Mouse (Mus musculus): Measurements from ENCODE around the gene Arfip2. TPM values are rescaled to one million over a fixed set of nuclear protein-coding genes. Genes with fewer than 3 reads are reported as not detected.
A peak's percentile ranks its signal among the peaks of the same experiment; 100 is the strongest.

The Arfip2 gene
- total RNA-seq, 2 experiments from 2014 or later, result 54.7 to 57.4 TPM

GRCm38 (mm10) chr7:105616561-105616960 is 23.7 kb downstream of the Arfip2 start:
- no peak for DNase-seq (ENCODE audit: low spot score in 2 of 2)

- no peak for DNase-seq (ENCODE audit: low spot score in 2 of 2)
These were observed 24.5 kb downstream of the Arfip2 start for GRCm38 (mm10) chr7:105615720-105616119.

GRCm38 (mm10) chr7:105614400-105614799 is 25.8 kb downstream of the Arfip2 start:
- no peak for DNase-seq (ENCODE audit: low spot score in 2 of 2)

- no peak for DNase-seq (ENCODE audit: low spot score in 2 of 2)
These were observed 28.4 kb downstream of the Arfip2 start for GRCm38 (mm10) chr7:105611767-105612166.

GRCm38 (mm10) chr7:105608467-105608866 is 31.7 kb downstream of the Arfip2 start:
- DNase-seq (ENCODE audit: low spot score in 2 of 2), result no peak

GRCm38 (mm10) chr7:105602860-105603623 is 37.2 kb downstream of the Arfip2 start:
- DNase-seq (ENCODE audit: low spot score in 2 of 2), result peak; percentile 62

GRCm38 (mm10) chr7:105590097-105590496 is 50.1 kb downstream of the Arfip2 start:
- no peak for DNase-seq (ENCODE audit: low spot score in 2 of 2)

GRCm38 (mm10) chr7:105588325-105588912 is 51.8 kb downstream of the Arfip2 start:
- no peak for DNase-seq (ENCODE audit: low spot score in 2 of 2)

Other genes starting within 250 kb of the Arfip2 start
- 10 to 100 TPM; 25.6 to 26.9 TPM for gene Fam160a2, start 240.4 kb downstream of the Arfip2 start, total RNA-seq (2021)
- not detected for gene Cnga4, start 235.8 kb downstream of the Arfip2 start, total RNA-seq (2021)
- gene Cckbr, start 214.7 kb downstream of the Arfip2 start, total RNA-seq (2021), result not detected
- 10 to 100 TPM; 53.5 to 63.7 TPM for gene Cavin3, start 158.1 kb downstream of the Arfip2 start, total RNA-seq (2021)
- gene Smpd1, start 86.1 kb downstream of the Arfip2 start, total RNA-seq (2021), result 10 to 100 TPM; 50.3 to 54.5 TPM
- 10 to 100 TPM; 14.3 to 15.7 TPM for gene Apbb1, start 58.8 kb downstream of the Arfip2 start, total RNA-seq (2021)
- under 1 TPM; 0.38 to 0.66 TPM for gene Hpx, start 40.3 kb downstream of the Arfip2 start, total RNA-seq (2021)
- 10 to 100 TPM; 25.0 to 31.6 TPM for gene Trim3, start 6.8 kb downstream of the Arfip2 start, total RNA-seq (2021)
- gene Timm10b, start 360 bp downstream of the Arfip2 start, total RNA-seq (2021), result 10 to 100 TPM; 83.2 to 98.0 TPM
- gene Gm45799, start 136 bp upstream of the Arfip2 start, total RNA-seq (2021), result 1 to 10 TPM; 5.1 to 7.2 TPM
- gene Dnhd1, start 10.4 kb upstream of the Arfip2 start, total RNA-seq (2021), result 1 to 10 TPM; 2.3 to 2.9 TPM
- 100 to 1,000 TPM; 121 to 142 TPM for gene Ilk, start 96.2 kb upstream of the Arfip2 start, total RNA-seq (2021)
- gene Rrp8, start 97.0 kb upstream of the Arfip2 start, total RNA-seq (2021), result 10 to 100 TPM; 21.5 to 25.0 TPM
- gene Taf10, start 103.9 kb upstream of the Arfip2 start, total RNA-seq (2021), result 100 to 1,000 TPM; 206 to 214 TPM
- gene Tpp1, start 111.8 kb upstream of the Arfip2 start, total RNA-seq (2021), result 100 to 1,000 TPM in 1 of 2 experiments, 10 to 100 TPM in 1; 91.0 to 112 TPM
- gene Dchs1, start 147.2 kb upstream of the Arfip2 start, total RNA-seq (2021), result 1 to 10 TPM; 4.5 to 4.6 TPM
- 100 to 1,000 TPM; 155 to 199 TPM for gene Mrpl17, start 170.7 kb upstream of the Arfip2 start, total RNA-seq (2021)